31 mouse cellular contexts compared by ENCODE assay signal in genomic region chr7:24762574-24762973, GRCm38 (mm10). TPM values are rescaled to one million over a fixed set of nuclear protein-coding genes. Genes with fewer than 3 reads are reported as not detected.
"Had no signal": no experiment of that assay in that cellular context is flagged by ENCODE, and none has a peak within 500 bp of the region (broad histone marks: within the 10 kb centered on the region; RNA-seq: fewer than 3 reads in every experiment).

No protein-coding gene starts in this region.

- H3K9me3 ChIP-seq: heart, embryonic 13.5 days; heart, embryonic 15.5 days; hindbrain, embryonic 13.5 days; hindbrain, embryonic 15.5 days; kidney, embryonic 15.5 days; limb, embryonic 12.5 days had no signal

- H3K4me1 ChIP-seq: heart, embryonic 13.5 days; heart, embryonic 15.5 days; hindbrain, embryonic 13.5 days; hindbrain, embryonic 15.5 days; kidney, embryonic 15.5 days; limb, embryonic 12.5 days had no signal

- DNase-seq: gastrocnemius, postnatal 14 days; gastrocnemius, postnatal 36 days; heart, adult 11 months; heart, adult 2 months; heart, postnatal 14 days; heart, postnatal 36 days; kidney, adult 11 months; kidney, adult 2 months; kidney, adult 9 months; kidney, postnatal 14 days; kidney, postnatal 36 days; liver had no signal

- H3K4me2 ChIP-seq: heart, embryonic 11.5 days; heart, embryonic 13.5 days; heart, embryonic 15.5 days; hindbrain, embryonic 13.5 days; hindbrain, embryonic 15.5 days; kidney, embryonic 15.5 days; limb, embryonic 12.5 days; liver, embryonic 11.5 days had no signal

- H3K27ac ChIP-seq: heart, adult 2 months; heart, embryonic 13.5 days; heart, embryonic 15.5 days; hindbrain, embryonic 13.5 days; hindbrain, embryonic 15.5 days; hindbrain, postnatal 0 days; kidney, embryonic 15.5 days; kidney, postnatal 0 days; layer of hippocampus, adult 2 months; left cerebral cortex, adult 2 months; limb, embryonic 12.5 days; liver, embryonic 14.5 days had no signal

- H3K36me3 ChIP-seq: heart, embryonic 13.5 days; heart, embryonic 15.5 days; hindbrain, embryonic 13.5 days; hindbrain, embryonic 15.5 days; kidney, embryonic 15.5 days; limb, embryonic 12.5 days had no signal

- H3K4me3 ChIP-seq: heart, adult 2 months; heart, embryonic 13.5 days; heart, embryonic 15.5 days; hindbrain, embryonic 13.5 days; hindbrain, embryonic 15.5 days; kidney, embryonic 15.5 days; layer of hippocampus, adult 2 months; left cerebral cortex, adult 2 months; limb, embryonic 12.5 days had no signal

- H3K27me3 ChIP-seq: heart, embryonic 15.5 days; hindbrain, embryonic 15.5 days; kidney, embryonic 15.5 days; limb, embryonic 12.5 days had no signal

- H3K9ac ChIP-seq: heart, embryonic 13.5 days; heart, embryonic 15.5 days; hindbrain, embryonic 13.5 days; hindbrain, embryonic 15.5 days; kidney, embryonic 15.5 days; limb, embryonic 12.5 days; liver, embryonic 14.5 days had no signal

- ATAC-seq: hindbrain, postnatal 0 days; intestine, embryonic 16.5 days had no signal

RNA-seq across cellular contexts. Expression of gene Cd177, which starts 2.5 kb away (rescaled TPM):
- polyA plus RNA-seq: hindbrain, embryonic 11.5 days; limb, embryonic 12.5 days had no signal

RNA-seq across cellular contexts. Expression of gene Ceacam10, which starts 14.4 kb away (rescaled TPM):
- polyA plus RNA-seq: heart, adult 2 months; heart, embryonic 11.5 days; heart, embryonic 13.5 days; heart, postnatal 0 days; hindbrain, embryonic 11.5 days; hindbrain, embryonic 13.5 days; intestine, embryonic 14.5 days; kidney, adult 2 months; kidney, embryonic 15.5 days; limb, embryonic 12.5 days; limb, embryonic 14.5 days; liver, embryonic 11.5 days had no signal

RNA-seq across cellular contexts. Expression of gene Gm4763, which starts 35.9 kb away (rescaled TPM):
- polyA plus RNA-seq: gonadal fat pad, adult 2 months; heart, adult 2 months; heart, embryonic 11.5 days; heart, embryonic 13.5 days; heart, embryonic 15.5 days; heart, postnatal 0 days; hindbrain, embryonic 11.5 days; hindbrain, embryonic 13.5 days; hindbrain, embryonic 15.5 days; hindbrain, postnatal 0 days; intestine, embryonic 14.5 days; intestine, embryonic 16.5 days; kidney, adult 2 months; kidney, embryonic 15.5 days; kidney, postnatal 0 days; limb, embryonic 12.5 days; limb, embryonic 14.5 days; liver, embryonic 11.5 days; liver, embryonic 14.5 days had no signal

RNA-seq across cellular contexts. Expression of gene BC049730, which starts 53.5 kb away (rescaled TPM):
- polyA plus RNA-seq: heart, adult 2 months; heart, embryonic 11.5 days; heart, embryonic 13.5 days; heart, embryonic 15.5 days; heart, postnatal 0 days; hindbrain, embryonic 11.5 days; hindbrain, embryonic 13.5 days; hindbrain, embryonic 15.5 days; hindbrain, postnatal 0 days; intestine, embryonic 14.5 days; intestine, embryonic 16.5 days; kidney, adult 2 months; kidney, embryonic 15.5 days; kidney, postnatal 0 days; limb, embryonic 12.5 days; limb, embryonic 14.5 days; liver, embryonic 11.5 days; liver, embryonic 14.5 days had no signal
